Mouse (Mus musculus) thymus, adult 18-20 months (tissue): Measurements from ENCODE around the gene Syt1.

Experiments
- DNase-seq, 2 experiments: peaks; one replicate each; pipeline ENCODE4 v3.0.0; 2022; ENCODE audit warnings: mixed read lengths in 2 of 2

Gene Syt1

GRCm38 (mm10) chr10:108733982-108734381 is 276.8 kb downstream of the Syt1 start:
- DNase-seq: no peak

DNA sequence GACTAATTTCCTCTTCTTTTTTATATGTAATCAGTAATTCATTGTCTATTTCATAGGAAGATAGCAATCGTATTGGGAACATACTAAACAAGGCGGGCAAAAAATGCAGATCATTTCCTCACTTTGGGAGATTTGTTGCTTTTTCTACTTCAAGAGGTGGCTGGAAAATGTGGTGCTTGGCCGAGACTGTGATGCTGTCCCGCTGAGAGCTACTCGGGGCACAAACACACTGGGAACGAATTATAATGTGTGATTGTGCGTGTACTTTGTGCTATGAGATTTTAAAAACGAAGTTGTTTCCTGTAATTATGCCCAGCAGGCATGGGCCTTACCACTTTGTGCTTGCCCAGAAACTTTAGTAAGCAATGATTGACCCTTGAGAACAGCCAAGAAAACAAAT is 281.8 kb downstream of the Syt1 start:
- no peak for DNase-seq

DNA sequence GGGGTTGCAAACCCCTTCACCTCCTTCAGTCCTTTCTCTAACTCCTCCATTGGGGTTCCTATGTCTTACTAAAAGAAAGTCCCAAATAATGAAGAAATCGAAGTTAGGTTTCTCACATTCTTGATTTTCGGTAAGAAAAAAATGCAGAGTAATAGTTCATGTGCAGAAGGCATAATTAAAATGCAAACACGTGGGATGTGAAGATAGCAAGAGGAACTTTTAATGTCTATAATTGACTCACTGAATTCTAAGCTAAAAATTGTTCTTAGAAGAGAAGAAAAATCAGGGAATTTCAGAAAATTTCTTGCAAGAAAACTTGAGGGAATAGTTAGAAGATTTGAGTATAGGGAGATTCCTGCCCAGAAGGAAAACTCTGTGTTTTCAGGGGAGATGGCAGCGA is 284.4 kb downstream of the Syt1 start:
- DNase-seq: no peak

GRCm38 (mm10) chr10:108724878-108725277 is 285.9 kb downstream of the Syt1 start:
- no peak for DNase-seq

DNA sequence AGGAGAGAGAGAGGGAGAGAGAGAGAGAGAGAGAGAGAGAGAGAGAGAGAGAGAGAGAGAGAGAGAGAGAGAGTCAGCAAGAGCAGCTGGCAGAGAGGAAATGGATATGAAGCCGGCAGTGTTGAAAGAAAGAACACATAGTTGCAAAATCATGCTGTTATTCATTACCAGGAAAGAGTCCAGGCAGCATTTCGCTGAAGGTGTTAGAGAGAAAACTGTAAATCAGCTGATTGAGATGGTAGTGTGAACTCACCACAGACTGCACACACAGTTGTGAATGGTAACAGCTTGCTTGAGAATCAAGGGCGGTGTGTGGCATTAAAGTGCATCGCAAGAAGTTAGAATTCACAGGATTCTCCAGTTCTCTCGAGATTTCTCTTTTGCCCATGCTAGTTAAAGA is 300.3 kb downstream of the Syt1 start:
- DNase-seq: no peak

- no peak for DNase-seq
Observed at GRCm38 (mm10) chr10:108705658-108706057, 305.1 kb downstream of the Syt1 start.

GRCm38 (mm10) chr10:108701361-108702128 is 309.2 kb downstream of the Syt1 start:
- DNase-seq: no peak

GRCm38 (mm10) chr10:108699946-108700345 is 310.8 kb downstream of the Syt1 start, which contains the start of gene Gm5136:
TSS of gene Gm5136 (minus strand) at chr10:108700160.
- DNase-seq: no peak

- no peak for DNase-seq
Observed at GRCm38 (mm10) chr10:108697062-108697461, 313.7 kb downstream of the Syt1 start.

GRCm38 (mm10) chr10:108690954-108691353 is 319.8 kb downstream of the Syt1 start:
- no peak for DNase-seq

- DNase-seq: no peak
Observed at GRCm38 (mm10) chr10:108686696-108687095, 324.1 kb downstream of the Syt1 start.

DNA sequence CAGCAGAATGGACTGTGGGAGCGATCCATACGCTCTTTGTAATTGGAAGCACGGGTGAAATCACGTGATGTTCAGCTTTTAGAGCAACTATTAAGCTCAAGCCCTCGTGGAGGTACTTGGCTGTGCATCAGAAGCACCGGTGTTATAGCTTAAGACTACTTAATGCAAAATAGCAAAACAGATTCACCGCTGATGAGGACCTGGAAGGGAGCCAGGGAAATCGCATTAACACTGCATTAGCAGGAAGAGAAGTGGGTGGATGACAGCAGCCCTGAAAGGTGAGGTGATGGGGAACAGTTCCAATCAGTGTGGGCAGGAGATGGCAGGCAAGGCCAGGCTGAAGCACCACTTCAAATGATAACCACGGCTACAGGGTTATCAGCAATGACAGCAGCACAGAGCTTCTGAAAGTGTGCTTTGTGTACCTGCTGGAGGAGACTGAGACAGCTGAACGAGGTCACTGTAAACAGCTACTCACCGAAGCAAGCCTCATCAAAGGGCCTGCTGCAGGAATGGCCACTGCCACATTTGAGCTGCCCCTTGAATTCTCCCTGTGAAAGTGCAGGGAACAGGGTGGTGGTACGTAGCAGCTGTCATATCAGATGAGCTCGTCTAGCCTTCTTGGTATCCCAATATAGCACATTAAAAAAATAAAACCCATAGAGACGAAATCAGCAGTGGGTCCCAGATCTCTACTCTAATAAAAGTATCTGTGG is 330.9 kb downstream of the Syt1 start:
- DNase-seq: no peak

GRCm38 (mm10) chr10:108677053-108677452 is 333.7 kb downstream of the Syt1 start:
- DNase-seq: no peak

DNA sequence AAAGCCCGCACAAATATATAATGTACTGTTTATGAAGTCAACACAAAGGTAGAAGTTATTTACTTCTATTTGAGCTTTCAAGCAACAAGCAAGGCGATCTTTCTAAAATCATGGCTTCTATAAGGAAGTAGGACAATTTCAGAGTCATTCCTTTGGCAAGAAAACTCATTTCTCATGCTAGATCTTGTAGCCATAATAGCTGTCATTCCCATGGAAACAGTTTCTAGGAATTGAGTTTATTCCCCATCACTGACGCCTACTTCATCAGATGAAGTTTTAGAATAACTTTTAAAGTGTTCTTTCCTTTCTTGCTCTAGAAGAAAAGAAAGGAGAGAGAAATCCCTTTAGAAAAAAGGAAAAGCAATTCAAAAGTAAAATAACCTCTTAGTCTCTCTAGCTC is 341.8 kb downstream of the Syt1 start:
- DNase-seq: no peak

GRCm38 (mm10) chr10:108660295-108660694 is 350.5 kb downstream of the Syt1 start:
- no peak for DNase-seq

DNA sequence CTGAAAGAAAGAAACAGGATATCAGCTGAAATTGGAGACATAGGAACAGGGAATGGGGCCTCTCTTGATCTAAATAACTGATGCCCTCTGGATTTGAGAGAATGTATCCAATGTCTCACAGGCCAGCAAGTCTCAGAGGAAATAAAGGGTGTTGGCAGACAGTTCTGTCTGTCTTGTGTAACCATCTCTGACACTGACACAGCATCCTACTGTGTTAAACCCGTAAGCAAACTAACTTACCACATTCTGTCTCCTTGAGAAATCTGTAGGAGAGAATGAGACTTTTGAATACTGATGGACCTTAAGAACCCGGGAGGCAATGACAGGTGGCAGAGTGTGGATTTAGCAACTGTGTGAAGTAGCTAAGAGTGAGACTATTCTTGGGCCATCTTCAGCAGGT is 352.5 kb downstream of the Syt1 start:
- no peak for DNase-seq

GRCm38 (mm10) chr10:108657669-108658068 is 353.1 kb downstream of the Syt1 start:
- no peak for DNase-seq

DNA sequence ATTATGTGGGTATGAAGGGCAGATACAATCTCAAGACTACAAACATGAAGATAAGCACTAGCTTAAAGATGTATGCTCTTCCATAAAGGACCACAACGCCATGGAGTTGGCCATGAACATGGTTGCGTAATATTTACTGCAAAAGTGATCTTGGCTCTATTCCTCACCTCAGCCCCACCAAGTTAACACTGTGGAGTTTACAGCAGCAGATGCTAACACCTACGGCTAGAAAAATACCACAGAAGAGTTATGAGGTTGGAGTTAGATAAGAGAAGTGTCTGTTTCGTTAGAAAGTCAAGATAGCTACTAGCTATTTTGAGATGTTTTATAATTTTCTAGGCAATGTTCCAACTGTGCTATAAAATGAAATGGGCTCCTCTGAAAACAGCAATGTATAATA is 353.9 kb downstream of the Syt1 start:
- DNase-seq: no peak

DNA sequence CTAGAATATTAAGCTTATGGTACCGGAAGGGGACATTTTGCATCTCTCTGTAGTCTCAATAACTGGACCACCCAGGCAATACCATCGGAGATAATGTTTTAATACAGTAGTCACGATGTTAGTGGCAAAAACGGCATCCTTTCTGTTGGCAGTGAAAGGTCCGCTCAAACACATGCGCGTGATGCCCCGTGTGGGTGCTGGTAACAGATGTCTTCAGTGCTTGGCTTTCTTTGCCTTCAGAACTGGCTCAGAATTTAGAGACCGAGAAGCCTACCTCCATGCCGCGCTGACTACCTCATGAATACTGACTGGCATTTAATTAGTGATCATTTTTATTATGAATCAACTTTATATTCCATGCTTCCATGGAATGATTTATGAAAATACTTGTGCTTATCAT is 355.7 kb downstream of the Syt1 start:
- DNase-seq: no peak

DNA sequence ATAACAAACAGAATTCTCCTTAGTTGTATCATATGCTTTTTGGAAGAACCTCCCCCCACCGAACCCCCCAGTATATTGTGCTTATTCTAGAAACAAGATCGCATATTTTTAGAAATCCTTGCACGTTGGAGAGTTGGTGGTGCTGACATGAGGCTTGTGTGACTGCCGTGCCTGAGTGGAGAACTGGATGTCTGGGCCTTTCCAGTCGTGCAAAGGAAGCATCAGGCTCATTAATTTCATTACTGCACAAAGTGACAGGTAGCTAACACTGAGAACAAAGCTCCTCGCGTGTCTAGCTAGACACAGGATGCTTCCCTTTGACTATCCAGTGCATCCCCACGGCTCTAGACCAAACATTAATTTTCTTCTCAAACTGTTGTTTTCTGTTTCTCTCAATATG is 358.0 kb downstream of the Syt1 start:
- no peak for DNase-seq

GRCm38 (mm10) chr10:108652066-108652465 is 358.7 kb downstream of the Syt1 start:
- DNase-seq: no peak

DNA sequence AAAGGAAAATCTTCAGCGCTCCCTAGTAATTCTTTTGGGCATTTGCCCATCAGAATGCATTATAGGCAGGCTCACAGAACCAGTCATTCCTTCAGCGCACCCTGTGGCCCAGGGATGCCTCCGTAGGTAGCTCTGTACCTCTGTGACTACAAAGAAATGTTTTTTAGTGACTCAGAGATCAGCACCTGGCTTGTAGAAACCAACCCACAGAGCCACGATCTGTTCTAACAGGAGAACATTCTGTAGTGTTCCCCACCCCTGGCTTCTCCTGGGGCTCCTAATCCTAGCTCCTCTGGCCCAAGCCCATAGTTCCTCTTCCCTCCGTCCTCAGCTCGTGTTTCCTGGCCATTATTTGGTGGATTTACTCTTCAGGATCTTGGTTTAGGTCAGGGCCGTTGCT is 361.6 kb downstream of the Syt1 start:
- no peak for DNase-seq

DNA sequence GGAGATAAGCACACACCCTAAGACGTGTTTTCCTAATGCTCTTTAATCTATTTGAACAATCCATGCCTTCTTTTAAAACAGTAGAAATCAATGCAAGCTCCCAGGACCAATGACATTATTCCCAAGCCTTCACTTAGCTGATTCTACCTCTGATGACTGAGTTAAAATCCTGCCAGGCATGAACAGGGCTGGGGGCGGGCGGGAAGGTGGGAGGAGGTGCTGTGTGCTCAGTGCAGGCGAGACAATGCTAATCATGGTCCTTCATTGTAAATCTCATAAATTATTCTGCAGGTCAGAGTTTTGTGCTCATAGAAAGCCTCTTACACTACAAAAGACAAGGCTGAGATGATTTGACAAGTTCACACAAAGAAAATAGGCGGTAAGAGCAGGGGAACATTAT is 366.9 kb downstream of the Syt1 start:
- DNase-seq: no peak

GRCm38 (mm10) chr10:108638095-108638494 is 372.7 kb downstream of the Syt1 start:
- no peak for DNase-seq
